Mouse (Mus musculus) heart, adult 2 months (tissue): ENCODE data around the gene Cadm1. TPM values are rescaled to one million over a fixed set of nuclear protein-coding genes. Genes with fewer than 3 reads are reported as not detected.

Experiments used
- DNase-seq, 2 experiments: peaks; one replicate each; pipeline ENCODE4 v3.0.0; 2021
- H3K27ac ChIP-seq: fragments of 200-600 bp; 2 replicates; pipeline ENCODE4 v1.8.1; 2022
- H3K27me3 ChIP-seq: fragments of 200-500 bp; 2 replicates; pipeline ENCODE4 v1.6.1; 2012; ENCODE audit warnings: mild to moderate bottlenecking, low read length, inconsistent platforms, mixed read lengths; ENCODE audit not compliant: control insufficient read depth, insufficient read depth
- H3K36me3 ChIP-seq: fragments of 200-500 bp; 2 replicates; pipeline ENCODE4 v1.6.1; 2012; ENCODE audit warnings: low read length, inconsistent platforms; ENCODE audit not compliant: control insufficient read depth, insufficient read depth
- H3K4me1 ChIP-seq: fragments of 200-500 bp; 2 replicates; pipeline ENCODE4 v1.6.1; 2011; ENCODE audit warnings: low read length; ENCODE audit not compliant: control insufficient read depth, insufficient read depth
- H3K4me3 ChIP-seq: fragments of 200-600 bp; 2 replicates; pipeline ENCODE4 v1.8.1; 2022
- H3K79me2 ChIP-seq: fragments of 200-500 bp; replicated peaks from 2 replicates; pipeline ENCODE4 v1.6.1; 2012; ENCODE audit warnings: mild to moderate bottlenecking, inconsistent platforms, low read length, moderate library complexity, mixed read lengths; ENCODE audit not compliant: control insufficient read depth, insufficient read depth
- H3K9ac ChIP-seq: fragments of 200-500 bp; 2 replicates; pipeline ENCODE4 v1.6.1; 2012; ENCODE audit warnings: low read depth, mild to moderate bottlenecking, control low read depth, inconsistent platforms, low read length, mixed read lengths
- CTCF ChIP-seq: fragments of 200-600 bp; IDR thresholded peaks from 2 replicates; pipeline ENCODE4 v1.8.1; 2022; ENCODE audit warnings: antibody characterized with exemption, mild to moderate bottlenecking, moderate library complexity
- EP300 ChIP-seq: fragments of 200-500 bp; IDR thresholded peaks from 2 replicates; pipeline ENCODE4 v1.6.1; 2011; ENCODE audit warnings: low read depth, low read length, control low read depth; ENCODE audit not compliant: insufficient read depth
- POLR2A ChIP-seq: fragments of 200-500 bp; IDR thresholded peaks from 2 replicates; pipeline ENCODE4 v1.6.1; 2011; ENCODE audit warnings: mild to moderate bottlenecking, low read depth, low read length, control low read depth; ENCODE audit not compliant: insufficient read depth
- WGBS: fragments of 180-500 bp; shearing (Covaris S2); methylation state at CpG from one replicate; pipeline ENCODE4 v1.1.7; 2018; 5-methylcytosine and 5-hydroxymethylcytosine counted together
- intact Hi-C: fragments of 180-260 bp; cut with DNase I; formaldehyde crosslinking; loops from one replicate; pipeline ENCODE4 v1.15.1; 2025
- polyA plus RNA-seq: library from polyadenylated mRNA; depleted of rRNA; stranded (reverse); fragments of >200 nt; gene quantifications from 2 replicates; pipeline ENCODE4 v1.2.3, GENCODE M21; 2012
- total RNA-seq, 2 experiments: library from RNA; stranded (reverse); gene quantifications; 2 replicates each; pipeline ENCODE4 v1.2.3; 2021

The Cadm1 gene
- total and polyA plus RNA-seq, 3 experiments: 1.6 to 2.6 (median 2.4) TPM

DNA sequence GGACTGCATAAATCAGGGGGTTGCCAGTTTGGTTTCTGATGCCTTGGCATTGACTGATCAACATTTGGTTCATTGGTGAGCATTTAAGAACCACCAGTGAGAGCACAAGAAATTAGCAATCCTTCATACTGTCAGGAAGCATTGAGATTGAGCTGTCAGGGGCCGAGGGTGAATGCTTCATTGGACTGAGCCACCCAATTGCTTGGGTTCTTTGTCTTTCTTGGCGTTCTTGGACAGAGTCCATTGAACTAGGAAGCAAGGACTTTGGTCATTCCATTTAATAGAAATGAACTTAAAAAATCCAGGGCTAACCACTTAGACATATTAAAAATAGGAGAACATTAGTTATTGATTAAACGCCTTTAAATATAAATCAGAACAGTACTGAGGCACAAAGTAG is 214.9 kb downstream of the Cadm1 start:
- intact Hi-C loops: no loop called here
- H3K9ac ChIP-seq: no peak overlapping the region
- 87% methylated on average over 3 of the region's 3 CpGs for WGBS

DNA sequence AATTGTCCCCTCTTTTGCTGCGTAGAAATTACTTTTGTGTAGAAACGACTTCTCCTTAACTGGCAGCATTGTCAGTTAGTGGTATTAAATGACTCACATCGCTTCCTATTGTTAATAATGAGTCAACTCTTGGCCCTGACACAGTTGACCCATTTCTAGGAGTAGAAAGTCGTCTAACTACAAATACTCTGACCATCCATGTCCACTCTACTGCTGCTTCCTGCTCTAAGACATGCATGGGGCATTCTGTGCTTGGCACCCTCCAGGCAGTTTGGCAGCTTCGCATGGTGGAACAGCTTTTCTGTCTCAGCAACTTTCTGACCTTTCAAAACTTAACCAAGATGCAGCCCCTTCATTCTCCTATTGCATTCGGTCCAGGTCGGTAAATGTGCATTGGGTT is 215.7 kb downstream of the Cadm1 start:
- Histone ChIP-seq H3K4me1 (no peaks in the 10 kb centered on the region), H3K4me3 (no peak overlapping the region), H3K9ac (no peak overlapping the region), H3K79me2 (no peaks in the 10 kb centered on the region), H3K36me3 (no peaks in the 10 kb centered on the region), H3K27me3 (no peaks in the 10 kb centered on the region), H3K27ac (no peak overlapping the region)
- no peak for DNase-seq
- 74% methylated on average over 7 of the region's 7 CpGs for WGBS
- intact Hi-C loops: no loop called here
- no peak for TF ChIP-seq CTCF

More for the DNA sequence above, 214.9 kb downstream of the Cadm1 start:
- Histone ChIP-seq H3K79me2 (no peaks in the 10 kb centered on the region), H3K4me3 (no peak overlapping the region), H3K36me3 (no peaks in the 10 kb centered on the region), H3K27ac (no peak overlapping the region), H3K4me1 (no peaks in the 10 kb centered on the region), H3K27me3 (no peaks in the 10 kb centered on the region)
- no peak for TF ChIP-seq POLR2A
- no peak for TF ChIP-seq EP300
- TF ChIP-seq CTCF: no peak
- DNase-seq: no peak

DNA sequence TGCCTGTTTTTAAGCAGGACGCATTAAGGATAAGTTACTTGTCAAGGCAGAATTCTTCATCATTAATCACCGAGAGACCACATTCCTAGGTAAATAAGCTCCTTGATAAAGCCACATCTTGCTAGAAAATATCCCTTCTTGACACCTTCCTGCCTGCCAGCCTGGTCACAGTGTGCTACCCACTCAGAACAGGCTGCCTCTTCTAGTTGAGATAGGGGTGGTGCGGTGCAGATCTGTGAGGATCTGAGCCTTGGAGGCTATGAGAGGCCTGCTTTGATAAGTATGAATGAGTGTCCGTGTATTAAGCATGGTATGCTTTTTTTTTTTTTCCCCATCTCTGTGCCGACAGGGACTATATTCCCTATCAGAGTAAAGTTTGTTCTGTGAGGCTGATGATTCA is 219.2 kb downstream of the Cadm1 start:
- intact Hi-C loops: no loop called here
- no peak for DNase-seq
- H3K4me3 ChIP-seq: no peak overlapping the region
- no peaks in the 10 kb centered on the region for H3K36me3 ChIP-seq
- TF ChIP-seq CTCF: no peak
- TF ChIP-seq POLR2A: no peak
- no peak for TF ChIP-seq EP300
- no peaks in the 10 kb centered on the region for H3K4me1 ChIP-seq
- 0 out of 2 replicates have a peak, but pooled peaks cover 1% of the 10 kb centered on the region for H3K27me3 ChIP-seq
- WGBS: 74% methylated on average over 5 of the region's 5 CpGs
- H3K9ac ChIP-seq: no peak overlapping the region
- H3K27ac ChIP-seq: no peak overlapping the region
- no peaks in the 10 kb centered on the region for H3K79me2 ChIP-seq

DNA sequence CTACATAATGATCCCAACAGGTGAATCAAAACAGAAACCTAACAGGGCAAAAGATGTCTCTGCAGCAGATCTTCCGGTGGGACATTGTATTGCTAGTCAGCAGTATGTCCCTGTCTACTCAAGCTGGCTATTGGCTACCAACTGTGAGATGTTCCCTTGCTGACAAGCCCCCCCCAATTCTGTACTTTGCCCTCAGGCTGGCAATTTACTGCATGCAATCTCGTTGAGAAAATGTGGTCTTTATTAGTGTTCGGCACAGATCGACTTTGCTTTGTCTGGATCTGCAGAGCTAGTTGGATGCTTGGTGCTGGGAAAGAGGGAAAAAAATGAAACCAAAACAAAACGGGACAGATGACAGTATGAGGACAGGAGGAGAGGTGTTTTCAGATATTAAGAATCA is 222.5 kb downstream of the Cadm1 start:
- Histone ChIP-seq H3K4me1 (no peaks in the 10 kb centered on the region), H3K36me3 (no peaks in the 10 kb centered on the region), H3K9ac (no peak overlapping the region), H3K79me2 (no peaks in the 10 kb centered on the region), H3K27me3 (0 out of 2 replicates have a peak, but pooled peaks cover 1% of the 10 kb centered on the region), H3K4me3 (no peak overlapping the region), H3K27ac (no peak overlapping the region)
- WGBS: 67% methylated on average over 5 of the region's 5 CpGs
- TF ChIP-seq POLR2A: no peak
- no peak for TF ChIP-seq CTCF
- no peak for TF ChIP-seq EP300
- intact Hi-C loops: no loop called here
- DNase-seq: no peak

DNA sequence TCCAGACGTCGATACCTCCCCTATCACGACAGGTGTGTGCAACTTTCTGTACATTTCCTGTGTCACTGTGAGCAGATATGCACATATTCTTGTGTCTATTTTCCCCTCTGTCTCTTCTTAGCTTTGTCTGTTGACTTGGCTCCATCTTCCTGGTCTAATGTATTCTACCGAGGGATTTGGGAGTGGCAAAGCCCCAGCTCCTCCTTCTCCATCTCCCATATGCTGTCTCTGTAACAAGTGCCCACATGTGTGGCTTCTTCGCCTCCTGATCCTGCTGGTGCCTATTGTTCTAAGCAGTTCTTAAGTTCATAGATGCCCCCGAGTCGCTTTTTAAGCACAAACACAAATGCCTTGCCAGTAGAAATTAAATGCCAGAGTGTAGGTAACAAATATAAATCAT is 223.2 kb downstream of the Cadm1 start:
- Histone ChIP-seq H3K27ac (no peak overlapping the region), H3K27me3 (0 out of 2 replicates have a peak, but pooled peaks cover 1% of the 10 kb centered on the region)

DNA sequence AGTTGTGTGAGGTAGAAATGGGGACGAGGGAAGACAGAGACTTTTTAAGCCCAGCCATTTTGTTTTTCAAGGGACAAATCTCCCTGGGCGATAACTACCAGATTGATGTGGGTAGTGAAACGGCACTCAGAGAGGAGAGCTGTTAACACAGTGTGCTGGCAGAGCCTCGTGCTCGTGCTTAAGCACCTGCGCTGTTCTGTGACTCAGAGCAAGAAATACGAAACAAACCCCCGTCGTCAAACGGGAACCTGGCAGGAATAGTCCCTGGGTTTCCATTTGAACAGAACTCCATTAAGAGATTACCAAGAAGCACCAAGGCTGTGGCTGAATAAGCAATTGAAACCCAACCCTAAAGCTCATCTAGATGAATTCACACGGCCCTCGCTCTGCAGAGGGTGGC is 225.1 kb downstream of the Cadm1 start:
- no peaks in the 10 kb centered on the region for H3K79me2 ChIP-seq
- WGBS: 57% methylated on average over 12 of the region's 12 CpGs
- intact Hi-C loops: no loop called here

More for the DNA sequence above, 223.2 kb downstream of the Cadm1 start:
- Histone ChIP-seq H3K4me1 (no peaks in the 10 kb centered on the region), H3K36me3 (no peaks in the 10 kb centered on the region), H3K4me3 (no peak overlapping the region), H3K79me2 (no peaks in the 10 kb centered on the region), H3K9ac (no peak overlapping the region)
- DNase-seq: no peak
- 75% methylated on average over 7 of the region's 7 CpGs for WGBS
- intact Hi-C loops: no loop called here
- TF ChIP-seq POLR2A (no peak), CTCF (no peak), EP300 (no peak)

More for the DNA sequence above, 225.1 kb downstream of the Cadm1 start:
- H3K27ac ChIP-seq: no peak overlapping the region
- no peaks in the 10 kb centered on the region for H3K4me1 ChIP-seq
- H3K36me3 ChIP-seq: no peaks in the 10 kb centered on the region
- no peak overlapping the region for H3K9ac ChIP-seq
- no peak overlapping the region for H3K4me3 ChIP-seq
- DNase-seq: no peak
- 0 out of 2 replicates have a peak, but pooled peaks cover 1% of the 10 kb centered on the region for H3K27me3 ChIP-seq
- TF ChIP-seq EP300 (no peak), CTCF (no peak), POLR2A (no peak)
